Mouse (Mus musculus) cortical plate, adult 2 months (tissue): Measurements from ENCODE around the gene Pgam2.

ENCODE experiments used
- CTCF ChIP-seq: fragments of 200-500 bp; IDR thresholded peaks from 2 replicates; pipeline ENCODE4 v1.5.1; 2011; ENCODE audit warnings: mild to moderate bottlenecking, control low read depth, low read length; ENCODE audit not compliant: insufficient read depth; ENCODE audit errors: extremely low read depth
- POLR2A ChIP-seq: fragments of 200-500 bp; IDR thresholded peaks from 2 replicates; pipeline ENCODE4 v1.6.1; 2011; ENCODE audit warnings: mild to moderate bottlenecking, low read length, control low read depth; ENCODE audit not compliant: insufficient read depth; ENCODE audit errors: extremely low read depth

DNA sequence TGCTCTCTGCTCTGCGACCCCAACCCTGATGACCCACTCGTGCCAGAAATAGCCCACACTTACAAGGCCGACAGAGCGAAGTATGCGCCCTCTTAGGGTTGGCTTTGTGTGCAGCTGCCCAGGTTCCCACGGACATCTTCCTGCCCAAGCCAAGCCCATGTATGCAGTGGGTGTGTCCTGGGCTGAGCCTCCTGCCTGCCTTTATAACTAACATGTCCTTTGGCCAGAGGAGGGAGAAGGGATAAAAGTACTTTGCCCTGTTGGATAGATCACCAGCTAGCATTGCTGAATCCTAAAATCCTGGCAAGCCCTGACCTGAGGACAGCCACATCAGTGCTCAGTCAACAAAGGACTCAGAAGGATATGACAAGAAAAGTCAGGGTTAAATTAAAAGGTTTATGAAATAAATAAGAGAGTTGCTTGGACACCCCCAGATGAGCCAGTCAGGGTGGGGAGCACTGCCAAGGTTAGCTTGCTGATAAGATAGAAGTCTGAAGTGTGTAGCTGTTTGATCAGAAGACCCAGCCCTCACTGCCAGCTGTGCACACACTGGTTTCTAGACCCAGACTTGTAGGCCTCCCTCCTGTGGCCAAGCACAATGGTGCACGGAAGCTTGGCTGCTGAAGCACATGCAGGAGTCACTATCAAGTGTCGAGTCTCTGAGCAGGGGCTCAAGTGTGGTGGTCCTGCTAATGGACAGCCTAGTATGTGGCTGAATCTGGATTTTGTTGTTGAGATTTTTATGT, 21.2 kb downstream of the Pgam2 start:
- TF ChIP-seq CTCF = no peak
- TF ChIP-seq POLR2A = no peak
